8 mouse cellular contexts compared by ENCODE assay signal in the genomic region with DNA sequence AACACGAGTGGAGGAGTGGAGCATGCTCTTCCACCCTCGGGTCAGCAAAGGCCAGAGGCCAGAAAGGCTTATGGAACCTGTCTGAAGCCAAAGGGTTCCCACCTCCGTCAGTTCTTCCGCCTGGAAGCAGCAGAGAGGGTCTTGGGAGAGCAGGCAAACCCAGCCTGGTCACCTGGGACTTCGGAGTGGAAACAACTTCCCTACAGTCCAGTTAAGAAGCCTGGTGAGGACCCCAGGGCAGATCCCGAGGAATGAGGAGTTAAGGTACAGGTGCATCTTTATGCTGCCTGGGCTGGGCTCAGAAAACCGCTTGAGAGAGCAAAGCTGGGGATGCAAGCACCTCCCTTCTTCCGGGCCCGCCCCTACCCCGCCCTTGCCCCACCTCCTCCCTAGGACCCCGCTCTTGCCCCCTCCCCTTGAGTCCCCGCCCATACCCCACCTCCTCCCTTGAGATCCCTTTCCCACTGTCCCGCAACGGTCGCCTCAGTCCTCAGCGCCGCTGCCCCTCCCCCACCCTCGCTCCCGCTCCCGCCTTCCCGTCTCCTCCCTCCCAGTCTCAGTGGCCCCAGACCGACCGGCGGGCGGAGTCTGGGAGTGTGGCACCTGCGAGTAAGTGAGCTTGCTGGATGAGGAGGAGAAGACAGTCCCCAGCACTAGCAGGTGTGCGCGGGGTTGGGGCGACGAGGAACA. TPM values are rescaled to one million over a fixed set of nuclear protein-coding genes. Genes with fewer than 3 reads are reported as not detected.
DNase-seq lines count a peak whose midpoint lies in the region; ATAC-seq and TF ChIP-seq lines count a peak whose summit lies in the region.

A gene (plus strand): TSS at position 450 of the 690 bp plus-strand sequence.

- H3K4me1 ChIP-seq in bone marrow macrophage, adult 2 months (ENCODE audit: control insufficient read depth, insufficient read depth, low read length): peaks cover 4% of the 10 kb centered on the region; the same call in 1 of the 2 replicates
- H3K4me1 ChIP-seq in embryonic facial prominence, embryonic 15.5 days: peaks cover 10% of the 10 kb centered on the region; the same call in 1 of the 2 replicates
- peaks cover 16% of the 10 kb centered on the region for H3K4me1 ChIP-seq in heart, postnatal 0 days (ENCODE audit: control insufficient read depth, insufficient read depth)
- no peaks in the 10 kb centered on the region for H3K4me1 ChIP-seq in lung, embryonic 14.5 days (ENCODE audit: insufficient read depth)
- H3K4me1 ChIP-seq in olfactory bulb, adult 2 months (ENCODE audit: control insufficient read depth, insufficient read depth, low read length): peaks cover 9% of the 10 kb centered on the region

- TF ChIP-seq POLR2A in bone marrow macrophage, adult 2 months (IDR thresholded peaks at IDR 0.05; ENCODE audit: borderline replicate concordance, low read depth, low read length): no peak
- no peak for TF ChIP-seq POLR2A in olfactory bulb, adult 2 months (IDR thresholded peaks at IDR 0.05; ENCODE audit: insufficient read depth, low read depth, low read length)

- H3K4me3 ChIP-seq in bone marrow macrophage, adult 2 months (ENCODE audit: insufficient read depth, low read length): peak within 1 kb of the TSS; percentile 54
- peak within 1 kb of the TSS; percentile 51 for H3K4me3 ChIP-seq in embryonic facial prominence, embryonic 15.5 days (replicated peaks)
- H3K4me3 ChIP-seq in heart, postnatal 0 days (ENCODE audit: low read depth, low read length): peak within 1 kb of the TSS; percentile 49
- H3K4me3 ChIP-seq in lung, embryonic 14.5 days (ENCODE audit: low read depth, low read length): peak within 1 kb of the TSS; percentile 47
- peak within 1 kb of the TSS; percentile 56 for H3K4me3 ChIP-seq in olfactory bulb, adult 2 months (ENCODE audit: insufficient read depth, low read depth, low read length)

- peak within 1 kb of the TSS; percentile 89 for H3K4me2 ChIP-seq in embryonic facial prominence, embryonic 15.5 days (replicated peaks)
- peak within 1 kb of the TSS; percentile 75 for H3K4me2 ChIP-seq in heart, postnatal 0 days (ENCODE audit: low read depth, low read length)
- H3K4me2 ChIP-seq in lung, embryonic 14.5 days: peak within 1 kb of the TSS; percentile 82

- no peak for TF ChIP-seq EP300 in heart, postnatal 0 days (IDR thresholded peaks at IDR 0.05; ENCODE audit: low read depth)

- no peak within 1 kb of the TSS for H3K9ac ChIP-seq in embryonic facial prominence, embryonic 15.5 days
- no peak within 1 kb of the TSS; the same call in 1 of the 2 replicates for H3K9ac ChIP-seq in heart, postnatal 0 days (replicated peaks; ENCODE audit: low read depth, low read length)
- H3K9ac ChIP-seq in lung, embryonic 14.5 days: peak within 1 kb of the TSS; percentile 46

- H3K27ac ChIP-seq in bone marrow macrophage, adult 2 months (ENCODE audit: insufficient read depth, low read depth, low read length): no peak within 1 kb of the TSS
- no peak within 1 kb of the TSS for H3K27ac ChIP-seq in embryonic facial prominence, embryonic 15.5 days (replicated peaks)
- H3K27ac ChIP-seq in heart, postnatal 0 days (ENCODE audit: low read depth): no peak within 1 kb of the TSS
- H3K27ac ChIP-seq in lung, embryonic 14.5 days (ENCODE audit: low read depth): no peak within 1 kb of the TSS
- H3K27ac ChIP-seq in olfactory bulb, adult 2 months (ENCODE audit: insufficient read depth, low read depth, low read length): no peak within 1 kb of the TSS

- no peaks in the 10 kb centered on the region for H3K36me3 ChIP-seq in embryonic facial prominence, embryonic 15.5 days
- H3K36me3 ChIP-seq in heart, postnatal 0 days (replicated peaks; ENCODE audit: control insufficient read depth, insufficient read depth, low read length): no peaks in the 10 kb centered on the region
- no peaks in the 10 kb centered on the region for H3K36me3 ChIP-seq in lung, embryonic 14.5 days (ENCODE audit: insufficient read depth)

- peaks cover 22% of the 10 kb centered on the region; the same call in 1 of the 2 replicates for H3K27me3 ChIP-seq in embryonic facial prominence, embryonic 15.5 days
- H3K27me3 ChIP-seq in heart, postnatal 0 days (ENCODE audit: control insufficient read depth, insufficient read depth, low read length): peaks cover 14% of the 10 kb centered on the region; the same call in 1 of the 2 replicates
- no peaks in the 10 kb centered on the region for H3K27me3 ChIP-seq in lung, embryonic 14.5 days (ENCODE audit: insufficient read depth, low read length)

- DNase-seq in MEL-GATA-1-ER (ENCODE audit: extremely low read depth, low read depth): peak; percentile 61
- DNase-seq in heart, postnatal 0 days (ENCODE audit: low spot score): peak; percentile 49
- peak; percentile 80 for DNase-seq in kidney, postnatal 14 days
- DNase-seq in lung, embryonic 14.5 days: peak; percentile 71
- no peak for DNase-seq in adipocyte (ENCODE audit: low spot score)

- peak; percentile 76 for ATAC-seq in embryonic facial prominence, embryonic 15.5 days (ENCODE audit: insufficient number of reproducible peaks, low FRiP score, low TSS enrichment, low read depth)
- ATAC-seq in heart, postnatal 0 days (ENCODE audit: insufficient read depth, low read depth): peak; percentile 36
- ATAC-seq in lung, embryonic 14.5 days (ENCODE audit: insufficient read depth): peak; percentile 81

- H3K9me3 ChIP-seq in embryonic facial prominence, embryonic 15.5 days (replicated peaks): no peaks in the 10 kb centered on the region
- no peaks in the 10 kb centered on the region for H3K9me3 ChIP-seq in heart, postnatal 0 days (replicated peaks; ENCODE audit: control insufficient read depth, low read length)
- no peaks in the 10 kb centered on the region for H3K9me3 ChIP-seq in lung, embryonic 14.5 days (ENCODE audit: low read depth, low read length)

- under 1% methylated on average over 29 of the region's 30 CpGs for WGBS in embryonic facial prominence, embryonic 15.5 days
- WGBS in heart, postnatal 0 days: 1% methylated on average over 30 of the region's 30 CpGs
- 1% methylated on average over 30 of the region's 30 CpGs for WGBS in lung, embryonic 14.5 days
- WGBS in olfactory bulb, adult 2 months: 1% methylated on average over 30 of the region's 30 CpGs

- TF ChIP-seq CTCF in bone marrow macrophage, adult 2 months (IDR thresholded peaks at IDR 0.05; ENCODE audit: low read depth, low read length): no peak; the same call in 1 of the 2 replicates
- no peak for TF ChIP-seq CTCF in heart, postnatal 0 days (IDR thresholded peaks at IDR 0.05; ENCODE audit: low read depth)
- TF ChIP-seq CTCF in lung, embryonic 14.5 days (IDR thresholded peaks at IDR 0.05; ENCODE audit: low read depth): no peak
- TF ChIP-seq CTCF in olfactory bulb, adult 2 months (IDR thresholded peaks at IDR 0.05; ENCODE audit: insufficient read depth, low read depth, low read length): no peak

RNA-seq across cellular contexts. Expression of the gene that starts here (rescaled TPM):
- polyA plus RNA-seq in bone marrow macrophage, adult 2 months (2012; ENCODE audit: insufficient read depth, insufficient read length, missing spikeins): 1.4 and 2.2 TPM in 2 replicates
- polyA plus RNA-seq in embryonic facial prominence, embryonic 15.5 days (2015; fragmentation: Nextera tagmentation; extraction: Ambion mirVana): 16.8 and 18.7 TPM in 2 replicates
- 22.1 and 22.9 TPM in 2 replicates for total RNA-seq in heart, postnatal 0 days (2014; rRNA removed; ENCODE audit: low replicate concordance)
- 6.6 and 7.5 TPM in 2 replicates for polyA plus RNA-seq in heart, postnatal 0 days (2015; fragmentation: Nextera tagmentation; extraction: Ambion mirVana)
- polyA plus RNA-seq in lung, embryonic 14.5 days (2014; fragmentation: Nextera tagmentation; extraction: Ambion mirVana): 11.6 and 13.4 TPM in 2 replicates
- polyA plus RNA-seq in olfactory bulb, adult 2 months (2012; ENCODE audit: insufficient read depth, insufficient read length, low replicate concordance, missing spikeins): 245 and 415 TPM in 2 replicates

Comparison
In these comparisons a context has a peak if more than half of its experiments do, and no peak if none do; other contexts are left out.
1. RNA of the gene that starts here (polyA plus RNA-seq): 245 to 415 TPM in olfactory bulb, adult 2 months; 16.8 to 18.7 TPM in embryonic facial prominence, embryonic 15.5 days, 11.6 to 13.4 TPM in lung, embryonic 14.5 days, 6.6 to 7.5 TPM in heart, postnatal 0 days and 1.4 to 2.2 TPM in bone marrow macrophage, adult 2 months; every median in the first group is over 10 times any median in the second.
2. Peak in every context shown above with its lines, with median percentiles within 50 percentile points of each other: H3K4me3 ChIP-seq, ATAC-seq and H3K4me2 ChIP-seq.